Mouse (Mus musculus) spleen, postnatal 10 days (tissue): ENCODE measurements around the gene Tbx4.
A peak's percentile ranks its signal among the peaks of the same experiment; 100 is the strongest.

ENCODE experiments used
- DNase-seq, 2 experiments: peaks; one replicate each; pipeline ENCODE4 v3.0.0; 2021 to 2022; ENCODE audit warnings: low spot score in 2 of 2

Gene Tbx4

DNA sequence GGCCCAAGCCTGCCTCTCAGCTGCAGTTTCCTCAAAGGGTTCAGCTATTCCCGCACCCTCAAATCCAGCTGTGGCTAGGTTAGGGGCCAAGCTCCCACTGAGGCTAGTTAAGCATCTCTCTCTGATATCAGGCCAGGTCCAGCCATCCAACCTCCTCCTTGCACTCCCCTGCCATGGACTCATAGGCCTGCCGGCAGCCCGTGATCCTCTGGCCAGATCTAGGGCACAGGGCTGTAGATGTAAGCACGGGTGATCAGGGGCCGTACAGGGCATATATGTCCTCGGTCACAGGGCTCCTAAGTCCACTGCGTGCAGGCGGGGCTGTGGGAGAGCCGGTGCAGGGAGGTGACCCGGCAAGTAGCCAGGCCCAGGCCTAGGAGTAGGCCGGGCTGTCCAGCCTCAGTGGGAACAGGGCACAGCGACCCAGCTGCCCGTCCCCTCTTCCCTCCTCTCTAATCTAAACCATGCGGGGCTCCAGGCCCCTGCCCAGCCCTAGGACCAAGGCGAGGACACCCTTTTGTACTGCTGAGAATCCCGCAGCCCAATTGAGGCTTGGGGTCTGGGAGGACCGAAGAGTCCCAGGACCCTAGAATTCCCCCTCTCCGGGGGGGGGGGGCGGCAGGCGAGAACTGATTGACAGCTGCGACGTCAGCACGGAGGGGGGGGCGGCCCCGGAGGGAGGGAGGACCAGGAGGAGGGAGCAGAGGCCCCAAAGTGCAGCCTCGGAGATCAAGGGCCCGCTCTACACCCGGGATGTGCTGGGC is at the start of gene Tbx4:
Gene Tbx4, plus strand, starts transcription at position 758 of the 764 bp plus-strand sequence.
- no peak for DNase-seq

DNA sequence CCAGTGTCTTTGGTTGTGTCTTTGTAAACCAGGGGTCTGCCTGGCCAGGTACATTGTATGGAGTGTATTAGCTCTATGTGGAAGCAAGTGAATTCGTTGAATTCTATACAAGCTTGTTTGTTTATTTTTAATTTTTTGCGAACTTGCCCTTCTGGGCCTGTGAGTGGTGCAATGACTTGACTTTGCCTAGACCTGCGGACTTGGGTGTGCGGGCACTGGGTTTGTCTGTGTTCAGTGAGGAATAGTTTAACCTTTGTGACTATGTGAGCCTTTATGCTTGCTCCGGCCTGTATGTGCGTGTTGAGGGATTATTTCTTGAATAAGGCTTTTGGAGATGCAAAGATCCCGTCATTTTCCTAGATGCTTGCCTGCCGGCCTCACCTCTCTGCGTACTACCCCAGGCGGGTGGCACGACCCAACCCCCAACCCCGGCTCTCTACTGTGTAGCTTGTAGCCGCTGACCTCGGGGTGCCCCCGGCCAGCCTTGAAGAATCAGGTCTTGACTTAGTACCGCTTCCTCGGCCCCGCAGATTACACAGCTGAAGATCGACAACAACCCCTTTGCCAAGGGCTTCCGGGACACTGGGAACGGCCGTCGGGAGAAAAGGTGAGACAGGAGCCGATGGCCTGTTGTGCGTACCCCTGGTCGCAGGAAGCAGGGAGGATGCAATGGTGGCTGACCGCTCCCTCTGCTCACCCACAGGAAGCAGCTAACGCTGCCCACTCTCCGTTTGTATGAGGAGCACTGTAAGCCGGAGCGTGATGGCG is 49.5 kb upstream of the Tbx4 start:
- DNase-seq = no peak

DNA sequence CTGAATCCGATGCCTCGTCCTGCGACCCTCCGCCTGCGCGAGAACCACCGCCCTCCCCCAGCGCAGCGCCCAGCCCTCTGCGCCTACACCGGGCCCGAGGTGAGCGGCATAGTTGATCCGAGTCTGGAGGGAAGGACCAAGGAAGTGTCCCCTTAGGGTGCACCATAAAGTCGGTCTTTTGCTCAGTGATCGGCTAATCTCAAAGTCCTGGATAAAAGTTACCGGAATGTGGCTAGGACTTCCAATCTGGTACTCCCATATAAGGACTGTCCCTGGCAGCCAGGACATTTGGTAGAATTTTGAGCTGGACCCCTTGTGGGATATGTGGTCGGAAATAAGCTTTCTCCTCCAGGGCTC is 49.0 kb upstream of the Tbx4 start:
- no peak for DNase-seq

DNA sequence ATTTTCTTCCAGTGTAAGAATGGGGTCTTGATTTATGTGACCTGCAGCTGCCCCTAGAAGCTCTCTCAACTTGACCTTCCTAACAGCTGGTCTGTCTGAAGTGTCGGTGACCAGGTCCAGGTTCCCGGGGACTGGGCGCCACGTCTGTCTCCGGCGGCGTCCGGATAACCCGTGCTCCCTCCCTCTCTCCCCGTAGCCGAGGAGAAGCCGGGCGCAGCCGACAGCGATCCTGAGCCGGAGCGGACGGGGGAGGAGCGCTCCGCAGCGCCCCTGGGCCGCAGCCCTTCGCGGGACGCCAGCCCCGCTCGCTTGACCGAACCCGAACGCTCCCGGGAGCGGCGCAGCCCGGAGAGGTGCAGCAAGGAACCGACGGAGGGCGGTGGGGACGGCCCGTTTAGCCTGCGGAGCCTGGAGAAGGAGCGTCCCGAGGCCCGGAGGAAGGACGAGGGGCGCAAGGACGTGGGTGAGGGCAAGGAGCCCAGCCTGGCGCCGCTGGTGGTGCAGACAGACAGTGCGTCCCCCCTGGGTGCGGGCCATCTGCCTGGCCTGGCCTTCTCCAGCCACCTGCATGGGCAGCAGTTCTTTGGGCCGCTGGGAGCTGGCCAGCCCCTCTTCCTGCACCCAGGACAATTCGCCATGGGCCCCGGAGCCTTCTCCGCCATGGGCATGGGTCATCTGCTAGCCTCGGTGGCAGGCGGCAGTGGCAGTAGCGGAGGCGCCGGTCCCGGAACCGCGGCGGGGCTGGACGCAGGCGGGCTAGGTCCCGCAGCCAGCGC is 48.4 kb upstream of the Tbx4 start:
- no peak for DNase-seq

DNA sequence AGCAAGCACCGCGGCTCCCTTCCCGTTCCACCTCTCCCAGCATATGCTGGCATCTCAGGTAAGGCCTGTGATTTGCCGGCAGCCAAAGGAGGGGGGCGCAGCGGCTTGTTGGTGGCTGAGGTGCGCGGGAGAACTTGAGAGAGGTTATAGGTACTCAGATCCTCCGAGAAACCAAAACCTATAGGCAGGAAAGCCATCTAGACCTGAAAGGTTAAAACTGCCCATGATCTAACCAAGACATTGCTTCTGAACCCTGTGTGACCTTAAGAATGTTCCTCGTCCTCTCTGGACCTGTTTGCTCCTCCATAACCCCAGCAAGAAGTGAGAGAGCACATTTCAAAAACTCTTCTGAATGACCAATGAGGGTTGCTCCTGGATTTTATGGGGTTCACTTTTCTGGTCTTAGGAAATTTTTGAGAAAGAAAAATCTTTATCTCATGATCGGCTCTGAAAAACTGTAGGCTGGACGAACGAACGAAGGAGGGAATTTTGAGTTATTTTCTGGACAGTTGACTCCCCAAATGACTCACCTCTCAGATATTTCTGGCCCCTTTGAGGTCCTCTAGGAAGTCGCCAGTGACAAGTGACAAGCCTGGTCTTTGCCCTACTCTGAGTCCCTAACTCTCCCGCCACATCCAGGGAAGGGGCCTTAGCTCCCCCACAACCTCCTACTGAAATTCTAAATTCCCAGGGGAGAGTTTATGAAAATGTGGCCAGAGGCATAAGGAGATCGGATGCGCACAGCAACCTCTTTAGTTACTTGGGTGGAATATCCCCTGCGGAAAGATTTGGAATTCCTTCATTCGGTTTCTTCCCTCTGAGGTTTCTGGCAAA is 47.6 kb upstream of the Tbx4 start:
- peak in 1 of 2 experiments; percentile 6 for DNase-seq

DNA sequence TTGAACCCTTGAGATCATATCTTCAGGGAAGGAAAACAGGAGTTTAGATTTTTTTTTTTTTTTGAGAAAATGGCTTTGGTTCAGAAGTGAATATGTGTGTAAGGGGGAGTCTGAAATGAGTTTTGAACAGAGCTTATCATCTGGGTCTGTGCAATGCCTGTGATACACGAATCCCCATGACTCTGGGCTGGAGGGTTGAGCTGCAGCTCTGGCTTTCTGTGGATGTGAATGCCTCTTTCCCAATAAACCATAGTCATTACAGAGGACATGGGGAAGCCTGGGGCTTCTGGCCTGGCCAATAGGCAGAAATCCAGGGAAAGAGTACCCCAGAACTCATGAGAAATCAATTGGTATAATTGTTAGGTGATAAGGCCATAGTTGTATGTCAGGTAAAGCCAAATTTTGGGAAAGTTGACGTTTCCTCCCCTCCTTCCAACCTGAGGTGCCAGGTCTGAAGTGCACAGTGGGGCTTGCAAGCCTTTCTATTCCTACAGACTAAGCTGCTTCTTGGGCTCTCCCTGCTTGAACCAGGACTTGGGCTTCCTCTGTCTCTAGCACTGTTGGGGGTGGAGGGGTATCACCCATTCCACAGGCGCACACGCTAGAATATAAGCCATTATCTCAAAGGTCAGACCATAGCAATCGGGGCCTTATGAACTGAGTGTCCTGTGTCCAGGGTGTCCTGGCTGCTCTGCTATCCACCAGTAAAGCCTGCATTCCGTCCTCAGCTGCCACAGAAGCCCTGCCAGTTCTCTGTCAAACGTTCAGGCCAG is 46.8 kb upstream of the Tbx4 start:
- peak in 1 of 2 experiments; percentile 9 for DNase-seq

DNA sequence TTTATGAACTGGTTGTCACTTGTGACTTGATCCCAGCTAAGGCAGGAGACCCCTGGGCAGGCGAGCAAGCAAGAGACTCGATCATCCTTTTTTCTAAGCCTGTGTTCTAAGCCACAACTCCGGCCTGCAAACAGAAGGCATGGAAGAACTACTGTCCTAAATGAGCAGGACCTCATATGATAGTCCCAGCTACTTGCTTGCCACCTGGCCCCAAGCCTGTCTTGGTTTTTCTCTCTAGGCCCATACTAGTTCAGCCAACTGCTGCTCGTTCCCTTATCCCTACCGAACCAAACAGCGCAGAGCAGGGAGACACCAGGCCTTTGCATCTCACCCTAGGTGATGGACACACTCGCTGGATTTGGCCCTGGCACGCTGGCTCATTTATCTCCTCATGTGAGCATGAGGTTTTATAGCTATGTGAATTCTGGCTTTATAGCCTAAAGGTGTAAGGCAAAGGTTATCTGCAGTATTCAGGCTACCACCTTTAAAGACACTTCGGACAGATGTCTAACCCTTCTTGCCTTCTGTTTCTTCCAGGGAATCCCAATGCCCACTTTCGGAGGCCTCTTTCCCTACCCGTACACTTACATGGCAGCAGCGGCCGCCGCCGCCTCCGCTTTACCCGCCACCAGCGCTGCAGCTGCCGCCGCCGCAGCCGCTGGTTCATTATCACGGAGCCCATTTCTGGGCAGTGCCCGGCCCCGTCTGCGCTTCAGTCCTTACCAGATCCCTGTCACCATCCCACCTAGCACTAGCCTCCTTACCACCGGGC is 46.0 kb upstream of the Tbx4 start:
- peak; percentile 20 to 24 for DNase-seq

DNA sequence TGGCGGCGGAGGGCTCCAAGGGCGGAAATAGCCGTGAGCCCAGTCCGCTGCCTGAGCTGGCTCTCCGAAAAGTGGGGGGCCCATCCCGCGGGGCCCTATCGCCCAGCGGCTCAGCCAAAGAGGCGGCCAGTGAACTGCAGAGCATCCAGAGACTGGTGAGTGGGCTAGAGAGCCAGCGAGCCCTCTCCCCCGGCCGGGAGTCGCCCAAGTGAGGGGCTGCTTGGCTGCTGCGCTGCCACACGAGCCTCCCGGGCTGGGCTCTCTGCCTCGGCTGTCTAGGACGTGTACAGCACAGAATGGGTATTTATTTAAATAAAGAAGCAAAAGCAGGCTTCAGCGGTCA is 45.4 kb upstream of the Tbx4 start:
- DNase-seq = no peak

DNA sequence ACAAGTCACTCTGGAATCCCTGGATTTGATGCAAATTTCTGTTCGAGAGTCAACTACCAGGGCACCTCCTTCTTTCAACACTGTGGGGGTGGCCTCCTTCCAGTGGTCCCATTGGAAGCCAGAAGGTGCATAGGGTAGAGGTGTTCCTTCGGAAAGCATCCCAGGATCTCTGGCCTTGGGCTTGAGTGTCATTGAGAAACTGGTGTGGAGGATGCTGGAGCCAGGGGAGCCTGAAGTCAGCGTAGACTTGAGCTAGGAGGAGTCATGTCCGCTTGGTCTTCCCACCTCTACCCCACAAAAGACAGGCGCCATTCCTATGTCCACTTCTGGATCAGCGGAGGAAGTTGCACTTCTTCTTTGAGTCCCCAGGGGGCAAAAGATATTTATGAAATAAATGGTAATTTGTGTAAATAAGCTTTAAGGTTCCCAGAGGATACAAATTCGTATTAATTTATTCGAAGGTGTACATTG is 45.0 kb upstream of the Tbx4 start:
- DNase-seq = peak in 1 of 2 experiments; percentile 8

DNA sequence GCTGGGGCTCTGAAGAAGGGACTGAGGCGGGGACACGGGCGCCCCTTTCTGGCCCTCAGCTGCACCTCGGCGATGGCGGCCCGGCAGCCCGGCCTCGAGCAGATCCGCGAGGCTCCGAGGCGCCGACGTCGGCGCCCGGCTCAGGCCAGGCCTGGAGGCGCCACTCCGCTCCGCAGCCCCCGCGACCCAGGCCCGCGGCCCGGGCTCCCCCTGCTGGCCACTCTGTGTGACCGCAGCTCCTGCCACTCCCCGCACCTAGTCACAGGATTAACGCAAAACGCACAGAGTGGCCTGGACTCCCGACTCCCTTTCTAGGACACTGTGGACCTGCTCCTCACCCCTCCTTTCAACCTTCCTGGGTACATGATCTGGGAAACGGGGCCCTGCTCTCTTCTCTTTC is 44.2 kb upstream of the Tbx4 start:
- DNase-seq = peak; percentile 53 to 68

DNA sequence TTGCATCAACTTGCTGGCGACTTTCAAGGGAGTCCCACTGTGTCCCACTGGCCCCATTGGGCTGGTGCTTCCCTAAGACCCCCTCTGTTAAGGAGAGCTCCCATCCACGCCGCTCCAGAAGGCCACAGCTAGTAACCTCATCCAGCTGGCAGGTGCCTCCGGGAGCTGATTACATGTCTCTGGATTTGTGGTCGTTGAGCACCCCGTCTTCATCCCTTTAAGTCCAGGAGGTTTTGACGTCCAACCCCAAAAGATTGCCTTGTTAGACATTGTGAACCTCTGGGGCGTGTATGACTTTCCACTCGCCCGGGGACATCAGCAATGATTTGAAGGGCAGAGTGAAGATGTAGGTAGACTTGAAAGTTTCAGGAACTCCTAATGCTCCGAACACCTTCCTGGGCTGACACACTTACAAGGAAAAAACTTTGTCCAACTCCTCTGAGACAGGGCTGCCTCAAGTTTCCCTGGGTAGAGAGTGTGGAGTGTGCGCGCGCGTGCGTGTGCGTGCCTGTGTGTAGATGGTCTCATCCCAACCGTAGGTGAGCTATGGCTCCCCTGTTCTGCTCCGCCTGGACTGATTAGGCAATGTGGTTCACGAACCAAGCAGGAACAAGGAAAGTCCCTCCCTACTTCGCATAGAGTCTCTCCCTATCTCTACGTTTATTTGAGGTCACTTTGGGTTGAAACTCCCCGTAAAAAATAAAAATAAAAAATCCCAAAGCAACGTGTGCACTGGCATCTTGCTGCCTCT is 43.5 kb upstream of the Tbx4 start:
- DNase-seq = peak; percentile 12 to 13

DNA sequence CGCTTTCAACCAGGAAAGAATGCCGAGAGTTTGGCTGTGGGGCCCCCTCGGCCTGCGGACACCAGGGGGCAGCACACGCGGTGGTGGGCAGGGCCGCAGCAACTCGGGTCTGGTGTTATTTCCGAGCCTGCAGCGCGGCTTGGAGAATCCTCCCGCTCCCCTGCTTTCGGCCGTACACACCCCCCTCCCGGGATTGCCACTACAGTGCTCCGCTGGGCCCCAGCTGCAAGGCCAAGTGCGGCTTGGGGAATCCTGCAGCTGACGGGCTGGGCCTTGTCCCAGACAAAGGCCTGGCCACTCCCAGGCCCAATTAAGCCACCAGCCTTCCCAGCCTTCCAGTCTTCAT is 42.9 kb upstream of the Tbx4 start:
- DNase-seq = peak; percentile 55 to 79

DNA sequence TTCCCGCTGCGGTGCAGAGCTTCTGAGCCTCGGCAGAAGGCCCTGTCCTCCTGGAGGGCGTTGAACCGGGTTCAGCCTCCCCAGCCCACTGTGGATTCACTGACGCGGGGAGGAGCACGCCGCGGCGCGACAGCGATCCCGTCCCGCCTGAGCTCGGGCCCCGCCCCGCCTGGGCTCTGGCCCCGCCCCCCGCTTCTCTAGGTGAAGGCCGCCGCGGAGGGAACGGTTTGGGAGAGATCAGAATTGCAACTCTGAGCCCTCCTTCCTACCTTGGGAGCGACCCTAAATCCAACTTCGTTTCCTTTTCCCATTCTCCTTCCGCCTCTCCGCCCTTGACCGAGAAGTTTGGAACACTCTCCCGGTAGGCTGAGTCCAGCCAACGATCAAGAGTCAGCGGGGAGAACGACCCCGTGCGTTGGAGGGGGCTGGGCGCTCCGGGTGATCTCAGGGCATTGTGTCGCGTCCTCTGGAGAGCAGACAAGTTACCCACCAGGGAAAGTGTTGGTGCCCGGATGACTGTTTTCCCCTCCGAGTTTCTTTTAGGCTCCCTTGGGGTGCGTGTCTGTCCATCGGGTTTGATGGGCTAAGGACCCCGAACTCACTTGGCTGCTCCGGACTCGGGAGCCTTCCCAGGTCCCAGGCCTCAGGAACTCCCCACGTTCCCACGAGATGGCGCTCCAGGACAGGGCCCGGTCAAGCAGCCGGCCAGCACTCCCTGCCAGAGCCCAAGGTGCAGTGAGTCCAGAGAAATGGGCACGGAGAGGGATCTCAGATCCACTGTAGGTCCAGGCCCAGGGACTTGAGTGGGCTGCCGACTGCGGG is 41.9 kb upstream of the Tbx4 start:
- DNase-seq = peak; percentile 66 to 83

DNA sequence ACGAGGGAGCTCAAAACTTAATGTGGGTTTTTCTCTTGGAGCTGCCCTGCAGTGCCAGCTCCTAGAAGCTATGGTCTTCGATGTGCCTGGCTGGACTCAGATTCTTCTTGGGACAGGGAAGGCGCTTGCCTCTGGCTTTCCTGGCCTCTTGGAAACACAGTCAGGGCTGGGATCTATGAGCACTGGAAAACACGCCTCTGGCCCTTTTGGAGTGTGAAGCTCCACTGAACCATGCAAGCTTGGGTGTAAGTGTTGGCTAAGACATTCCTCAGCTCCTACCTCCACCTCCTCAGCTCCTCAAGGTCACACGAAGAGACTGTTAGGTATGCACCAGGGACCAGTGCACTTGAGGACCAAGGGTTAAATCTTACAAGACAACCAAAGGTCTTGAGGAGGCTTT is 41.3 kb upstream of the Tbx4 start:
- peak in 1 of 2 experiments; percentile 14 for DNase-seq

DNA sequence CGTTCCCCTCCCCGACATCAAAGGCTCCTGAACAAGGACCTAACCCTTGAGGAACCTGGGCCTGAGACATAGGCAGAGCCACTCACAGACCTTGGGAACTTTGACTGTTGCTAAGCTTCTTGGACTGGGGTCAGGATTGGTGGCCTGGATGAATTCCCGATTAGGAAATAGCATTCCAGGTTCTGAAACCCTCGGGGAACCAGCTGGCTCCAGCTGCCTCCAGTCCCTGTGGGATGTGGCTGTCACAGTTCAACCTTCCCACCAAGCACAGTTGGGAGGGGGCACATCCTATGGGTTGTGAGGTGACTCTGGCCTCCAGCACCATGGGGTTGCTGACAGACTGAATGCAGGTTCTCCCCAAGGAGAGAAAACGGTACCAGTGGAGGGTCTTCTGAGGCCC is 40.3 kb upstream of the Tbx4 start:
- peak in 1 of 2 experiments; percentile 16 for DNase-seq

DNA sequence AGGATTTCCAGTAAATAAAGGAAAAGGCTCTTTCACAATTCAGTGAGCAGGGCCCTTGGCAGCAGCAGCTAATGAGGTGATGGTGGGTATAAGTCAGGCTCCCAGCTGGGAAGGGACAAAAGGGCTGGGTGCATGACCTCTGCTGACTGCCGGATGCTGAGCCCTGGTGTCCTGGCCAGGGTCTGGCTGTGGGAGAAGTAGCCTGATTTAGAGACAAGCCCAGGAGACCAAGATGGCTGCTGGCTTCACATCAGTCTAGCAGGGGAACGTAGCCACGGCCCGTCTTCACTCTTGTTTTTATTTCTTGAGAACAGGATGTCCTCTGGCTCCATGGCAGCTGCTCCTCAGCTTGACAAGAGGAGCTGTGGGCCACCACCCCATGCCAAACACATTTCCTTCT is 39.7 kb upstream of the Tbx4 start:
- DNase-seq = no peak

DNA sequence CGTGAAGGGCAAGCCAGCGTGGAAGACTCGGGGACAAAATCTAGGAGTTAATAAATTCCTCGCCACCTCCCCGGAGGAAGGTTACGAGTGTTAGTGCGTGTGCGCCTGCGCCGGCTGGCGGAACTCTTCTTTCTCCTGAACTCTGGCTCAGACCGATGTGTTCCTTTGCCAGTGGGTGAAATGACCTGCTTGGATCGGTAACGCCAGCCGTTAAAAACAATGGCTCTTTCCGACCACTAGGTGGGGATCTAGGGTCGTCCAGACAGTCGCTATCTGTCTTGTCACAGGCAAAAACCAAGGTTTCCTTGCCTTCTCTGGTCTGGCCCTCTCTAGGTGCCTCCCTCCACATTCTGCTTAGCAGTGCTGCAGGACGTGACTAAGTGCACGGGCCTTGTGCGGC is 37.2 kb upstream of the Tbx4 start:
- DNase-seq = peak; percentile 38 to 63

DNA sequence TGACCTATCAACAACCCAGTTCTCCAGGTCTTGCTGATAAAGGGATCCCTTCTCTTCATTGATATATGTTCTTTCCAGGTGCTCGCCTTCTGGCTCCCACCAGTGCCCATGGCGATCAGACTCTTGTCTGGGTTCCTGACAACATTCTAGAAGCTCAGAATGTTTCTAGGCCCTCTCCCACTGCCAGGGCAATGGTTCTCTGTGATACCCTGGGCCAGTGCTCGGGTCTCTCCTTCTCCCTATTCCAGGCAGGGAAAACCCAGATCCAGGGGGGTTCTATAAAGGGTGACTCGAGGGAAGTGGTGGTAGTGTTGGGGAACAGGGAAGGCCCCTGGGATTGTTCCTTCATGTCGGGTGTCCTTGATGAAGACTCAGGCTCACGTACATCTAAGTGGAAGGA is 36.0 kb upstream of the Tbx4 start, which contains the start of gene Gm11444:
Gene Gm11444, minus strand, starts transcription at position 101 of the 400 bp plus-strand sequence.
- DNase-seq = no peak
